Mouse (Mus musculus): Measurements from ENCODE around the gene Ccdc34.
"Not testable (repeated sequence)": the region's sequence is repeated elsewhere in the genome, so short reads cannot be mapped to it uniquely, and the experiment has no call there.

The Ccdc34 gene

DNA sequence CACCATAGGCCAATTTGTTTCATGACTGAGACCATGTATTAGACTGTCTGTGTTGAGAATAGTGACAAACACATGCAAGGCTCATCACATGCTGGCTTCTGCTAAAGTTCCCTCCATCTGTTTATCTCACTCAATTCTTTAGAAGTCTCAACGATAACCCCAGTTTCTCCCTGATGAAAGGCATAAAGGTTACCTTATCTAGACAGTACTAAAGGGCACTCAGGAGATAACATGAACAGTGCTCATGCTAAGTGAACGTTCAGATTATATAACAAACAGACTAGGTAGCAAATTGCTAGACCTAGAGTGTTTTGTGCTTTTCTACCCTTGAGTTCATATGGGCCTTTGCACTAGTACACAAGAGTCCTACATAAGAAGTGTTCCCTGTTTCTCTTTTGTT lies 59.6 kb downstream of the Ccdc34 start:
- DNase-seq (ENCODE audit: low read depth, low spot score), result no peak

DNA sequence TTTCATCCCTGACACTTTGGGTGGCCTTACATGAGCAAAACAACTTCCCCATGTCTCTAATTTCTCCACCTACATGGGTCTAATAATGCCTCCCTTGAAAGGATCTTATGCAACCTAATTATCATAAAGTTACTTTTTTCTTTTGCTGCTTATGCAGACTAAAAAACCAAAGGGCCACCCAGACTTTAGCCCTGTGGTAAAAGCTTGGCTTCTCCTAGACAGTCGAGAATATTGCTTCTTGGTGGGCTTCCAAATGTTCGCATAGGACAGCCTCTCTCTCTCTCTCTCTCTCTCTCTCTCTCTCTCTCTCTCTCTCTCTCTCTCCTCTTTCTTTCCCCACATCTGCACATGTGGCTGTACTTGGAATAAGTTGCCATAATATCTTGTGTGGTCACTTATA lies 60.0 kb downstream of the Ccdc34 start:
- no peak for DNase-seq (ENCODE audit: low read depth, low spot score)

DNA sequence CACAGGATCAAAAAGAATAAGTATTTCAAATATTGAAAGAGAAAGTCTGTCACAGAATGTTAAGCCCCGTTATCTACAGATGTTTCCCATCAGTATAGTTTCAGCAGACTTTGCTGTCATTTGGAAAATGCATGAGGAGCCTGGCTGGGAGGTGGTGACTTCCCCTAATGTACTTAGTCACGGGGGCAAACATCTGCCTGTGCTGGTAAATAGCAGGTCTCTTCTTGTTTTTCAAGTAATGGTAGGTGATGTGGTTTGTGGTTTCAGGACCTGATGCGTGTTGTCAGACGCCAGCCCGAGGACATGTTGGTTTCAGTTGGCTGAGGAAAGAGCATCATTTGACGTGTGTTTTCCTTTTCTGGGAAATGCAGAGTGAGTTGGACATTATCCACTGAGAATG lies 62.9 kb downstream of the Ccdc34 start:
- no peak for DNase-seq (ENCODE audit: low read depth, low spot score)

DNA sequence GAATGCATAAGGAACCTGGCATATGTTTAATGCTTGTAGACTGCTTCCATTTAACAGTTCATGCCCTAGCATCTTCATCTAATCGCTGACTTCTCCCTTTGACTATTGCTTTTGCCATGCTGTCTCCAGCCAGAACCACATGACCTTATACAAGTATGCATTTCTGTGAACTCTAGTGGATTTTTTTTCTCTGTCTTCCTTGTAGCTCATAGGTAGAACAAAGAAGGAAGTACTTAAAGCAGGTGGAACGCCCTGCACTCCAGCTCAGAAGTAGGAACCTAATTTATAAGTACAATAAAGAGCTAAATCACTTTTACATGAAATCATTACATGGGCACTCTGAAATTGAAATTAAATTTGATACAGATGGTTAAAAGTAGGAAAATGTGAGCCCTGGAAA lies 65.4 kb downstream of the Ccdc34 start:
- DNase-seq (ENCODE audit: low read depth, low spot score), result no peak

DNA sequence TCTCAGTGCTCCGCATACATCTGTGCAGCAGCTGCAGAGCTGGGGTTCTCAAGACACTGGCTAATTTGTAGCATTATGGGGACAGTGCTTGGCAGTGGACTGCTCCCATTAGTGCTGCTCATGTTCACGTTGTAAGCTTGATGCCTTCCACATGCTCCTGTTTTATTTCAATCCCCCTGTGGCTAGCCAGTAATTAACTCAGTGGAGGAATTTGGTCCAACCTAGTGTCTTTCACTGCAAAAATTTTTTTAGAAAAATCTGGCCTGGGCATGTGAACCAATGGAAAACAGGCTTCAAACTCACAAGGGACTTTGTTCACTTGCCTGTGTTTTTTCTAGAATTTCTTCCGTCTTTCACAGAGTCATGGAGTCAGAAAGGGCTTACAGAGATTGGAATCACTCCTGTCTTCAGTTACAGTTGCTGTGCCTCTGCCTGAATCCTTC lies 68.1 kb downstream of the Ccdc34 start:
- DNase-seq (ENCODE audit: low read depth, low spot score), result no peak

DNA sequence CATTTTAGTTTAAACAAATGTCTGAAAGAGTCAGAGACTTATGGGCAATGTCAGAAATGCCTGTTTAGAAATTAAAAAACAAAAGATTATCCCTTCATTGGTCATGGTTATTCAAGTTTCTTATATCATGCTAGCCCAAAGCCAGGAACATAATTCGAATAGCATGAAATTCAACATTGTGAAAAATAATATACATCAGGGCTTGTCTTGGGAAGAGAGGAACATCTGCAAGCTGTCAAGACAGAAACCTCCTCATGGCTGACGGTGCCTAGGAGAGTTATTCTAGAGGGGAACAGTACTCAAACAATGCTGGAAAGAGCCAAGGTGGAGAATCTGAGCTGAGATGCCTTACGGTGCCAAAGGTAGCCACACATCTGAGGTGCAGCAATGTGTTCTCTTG lies 96.5 kb downstream of the Ccdc34 start:
- no peak for DNase-seq (ENCODE audit: low read depth, low spot score)

DNA sequence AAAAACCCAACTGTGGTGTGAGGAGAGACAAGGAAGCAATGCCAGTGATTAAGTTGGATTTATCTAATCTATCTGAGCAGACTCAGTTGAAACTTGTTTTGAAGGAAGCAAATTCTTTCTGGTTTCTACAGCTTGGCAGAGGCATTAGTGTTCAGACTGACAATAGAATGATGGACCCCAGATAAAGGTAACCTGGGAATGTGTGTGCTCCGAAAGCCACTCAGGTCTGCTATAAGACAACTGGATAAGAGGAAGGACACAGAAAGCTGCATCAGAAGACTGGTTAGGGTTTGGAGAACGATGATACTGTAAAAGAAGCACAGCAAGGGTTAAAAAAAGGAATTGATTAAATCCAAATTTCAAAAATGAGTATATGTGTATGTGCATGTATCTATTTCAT lies 111.8 kb downstream of the Ccdc34 start:
- DNase-seq (ENCODE audit: low read depth, low spot score), result no peak

DNA sequence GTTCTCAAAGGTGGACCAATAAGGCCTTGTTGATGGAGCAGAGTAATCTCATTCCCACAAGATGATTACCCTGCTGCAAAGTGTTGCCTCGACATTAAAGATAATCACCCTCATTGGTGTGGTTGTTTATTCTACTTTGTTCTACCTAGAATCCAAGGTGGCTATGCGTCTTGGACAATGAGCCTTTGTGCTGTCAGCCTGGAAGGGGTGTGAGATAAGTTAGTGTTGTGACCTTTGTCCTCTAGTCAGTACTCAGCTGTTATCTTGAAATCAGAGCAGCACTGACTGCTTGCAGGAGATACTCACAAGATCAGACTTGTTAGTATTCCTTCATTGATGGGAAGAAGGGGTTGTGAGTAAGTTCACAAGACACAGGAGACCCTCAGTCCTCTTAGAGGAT lies 114.0 kb downstream of the Ccdc34 start:
- no peak for DNase-seq (ENCODE audit: low read depth, low spot score)

DNA sequence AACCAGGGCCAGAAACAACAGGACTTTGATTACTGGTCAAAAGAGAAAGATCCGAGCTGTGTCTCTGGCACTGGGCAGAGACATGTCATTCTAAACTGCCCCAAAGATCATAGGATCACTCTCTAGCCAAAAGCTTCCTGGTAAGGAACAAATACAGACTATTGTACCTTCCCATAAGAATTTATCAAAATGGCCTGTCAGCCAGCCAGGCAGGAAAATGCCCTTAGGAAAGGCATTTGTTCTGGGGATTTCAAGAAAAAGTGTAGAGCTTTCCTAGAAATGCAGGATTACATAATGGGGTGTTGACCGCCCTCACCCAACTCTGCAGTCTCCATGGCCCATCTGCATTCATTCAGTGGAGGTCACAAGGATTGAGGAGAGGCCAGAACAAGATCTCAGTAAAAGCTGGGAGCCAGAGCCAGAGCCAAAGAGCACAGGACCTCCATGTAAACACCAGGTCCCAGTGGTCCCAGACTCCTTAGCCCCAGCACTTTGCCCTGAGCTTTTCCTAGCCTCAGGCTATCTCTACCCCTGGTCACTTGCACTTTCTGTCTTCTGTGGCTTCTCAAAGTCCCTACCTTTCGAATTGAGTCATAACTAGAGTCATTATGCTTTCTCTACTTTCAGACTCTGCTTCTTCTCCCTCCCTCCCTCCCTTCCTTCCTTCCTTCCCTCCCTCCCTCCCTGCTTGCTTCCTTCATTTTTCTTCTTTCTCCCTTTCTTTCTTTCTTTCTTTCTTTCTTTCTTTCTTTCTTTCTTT lies 115.9 kb downstream of the Ccdc34 start:
- DNase-seq (ENCODE audit: low read depth, low spot score), result no peak

DNA sequence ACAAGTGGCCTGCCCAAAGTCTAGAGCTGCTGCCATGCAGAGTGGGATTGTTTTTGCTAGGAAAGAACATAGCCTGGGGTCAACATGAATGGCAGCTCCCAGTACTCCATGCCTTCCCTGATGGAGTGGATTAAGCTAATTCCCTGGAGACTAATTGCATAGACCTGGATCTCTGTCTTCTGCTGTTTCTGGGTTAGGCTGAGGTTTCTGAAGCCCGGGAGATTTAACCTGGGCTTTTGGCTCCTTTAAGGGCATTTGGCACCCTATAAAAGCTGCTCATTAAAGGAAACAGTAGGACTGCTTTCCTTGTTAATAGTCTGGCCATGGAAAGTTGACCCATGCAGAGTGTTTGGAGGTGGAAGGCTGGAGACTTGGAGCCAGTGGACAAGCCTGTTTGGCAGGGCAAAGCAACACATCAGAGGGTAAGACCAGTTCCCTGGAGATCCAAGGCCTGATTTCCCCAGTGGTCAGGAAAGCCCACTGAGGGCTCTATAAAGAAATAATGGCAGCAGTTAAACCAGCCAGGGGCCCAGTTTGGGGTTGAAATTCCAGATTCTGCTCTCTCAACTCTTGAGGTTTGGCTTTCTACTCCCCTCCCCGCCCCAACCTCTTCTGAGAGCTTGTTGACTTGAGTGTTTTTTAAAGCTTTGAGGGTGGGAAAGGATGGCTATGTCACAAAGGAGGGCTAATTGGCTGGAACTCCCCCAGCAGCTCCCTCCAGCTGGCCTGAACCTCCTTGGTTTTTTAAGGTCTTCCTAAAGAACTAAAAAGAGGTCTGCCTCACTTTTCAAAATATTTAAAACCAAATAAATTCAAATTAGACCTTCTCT lies 117.4 kb downstream of the Ccdc34 start:
- DNase-seq (ENCODE audit: low read depth, low spot score), result peak; percentile 8

DNA sequence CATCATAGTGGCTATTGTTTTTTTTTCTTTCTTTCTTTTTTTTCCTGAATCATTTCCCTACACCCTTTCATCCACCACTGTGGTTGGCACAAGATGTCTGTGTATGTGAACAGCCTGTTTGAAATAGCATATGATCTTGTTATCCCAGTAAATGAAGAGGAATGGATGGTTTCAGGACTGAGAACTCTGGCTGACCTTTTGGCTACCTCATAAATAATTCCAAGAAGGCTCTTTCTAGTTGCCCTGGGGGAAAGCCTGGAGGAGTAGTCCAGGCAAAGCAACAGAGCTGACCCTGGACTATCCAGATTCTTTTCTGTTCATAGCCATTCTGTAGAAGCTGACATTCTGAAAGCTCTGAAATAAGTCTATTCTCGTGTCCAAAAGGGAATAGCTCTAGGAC lies 119.7 kb downstream of the Ccdc34 start:
- DNase-seq (ENCODE audit: low read depth, low spot score), result no peak

DNA sequence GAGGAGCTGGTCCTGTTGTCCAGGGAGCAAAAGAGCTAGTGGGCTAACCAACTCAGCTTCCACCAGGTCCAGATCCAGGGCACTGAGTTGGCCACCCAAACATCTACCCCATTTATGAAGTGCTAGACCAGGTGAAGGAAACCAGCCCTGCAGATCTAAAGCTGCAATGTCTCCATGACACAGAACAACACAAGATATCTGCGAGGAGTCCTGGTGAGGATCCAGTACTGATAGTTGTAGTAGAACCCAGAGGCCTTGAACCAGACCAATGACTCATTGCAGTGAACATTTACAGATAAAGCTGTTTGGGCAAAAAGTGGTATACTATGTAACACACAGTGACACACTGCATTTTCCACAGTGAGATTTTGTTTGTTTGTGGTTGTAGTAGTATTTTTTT lies 120.5 kb downstream of the Ccdc34 start:
- DNase-seq (ENCODE audit: low read depth, low spot score), result no peak

DNA sequence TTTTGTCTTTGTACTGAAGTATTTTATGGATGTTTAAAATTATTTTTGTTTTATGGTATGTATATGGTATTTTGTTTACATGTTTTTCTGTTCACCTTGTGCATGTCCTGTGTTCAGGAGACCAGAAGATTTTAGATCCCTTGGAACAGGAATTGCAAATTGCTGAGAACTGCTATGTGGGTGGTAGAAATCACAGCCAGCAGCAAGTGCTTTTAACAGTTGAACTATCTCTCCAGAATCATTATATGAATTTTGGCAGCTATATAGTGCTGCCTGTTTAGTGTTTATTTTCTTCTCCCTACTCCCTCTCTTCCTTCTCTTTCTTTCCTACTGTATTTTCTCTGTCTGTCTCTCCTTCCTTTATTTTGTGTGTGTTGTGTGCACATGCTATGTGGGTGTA lies 130.4 kb downstream of the Ccdc34 start:
- not testable (repeated sequence) for DNase-seq (ENCODE audit: low read depth, low spot score)

DNA sequence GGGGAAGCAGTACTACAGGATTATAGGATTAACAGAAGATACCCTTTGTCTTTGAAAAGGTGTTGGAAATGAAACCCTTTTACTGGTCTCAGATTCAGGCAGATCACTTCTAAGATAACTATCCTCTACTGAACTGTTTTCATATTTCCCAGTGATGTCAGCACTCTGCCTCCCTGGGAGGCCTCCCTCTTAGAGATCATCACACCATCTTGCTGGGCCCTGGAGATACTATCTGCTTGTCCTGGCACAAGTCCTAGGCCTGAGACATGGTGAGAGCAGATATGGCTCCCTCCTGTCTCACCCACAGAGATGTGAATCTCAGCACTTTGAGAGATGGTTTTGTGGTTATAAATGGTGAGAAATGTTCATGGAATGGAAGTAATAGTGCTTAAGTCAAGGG lies 131.6 kb downstream of the Ccdc34 start:
- no peak for DNase-seq (ENCODE audit: low read depth, low spot score)

DNA sequence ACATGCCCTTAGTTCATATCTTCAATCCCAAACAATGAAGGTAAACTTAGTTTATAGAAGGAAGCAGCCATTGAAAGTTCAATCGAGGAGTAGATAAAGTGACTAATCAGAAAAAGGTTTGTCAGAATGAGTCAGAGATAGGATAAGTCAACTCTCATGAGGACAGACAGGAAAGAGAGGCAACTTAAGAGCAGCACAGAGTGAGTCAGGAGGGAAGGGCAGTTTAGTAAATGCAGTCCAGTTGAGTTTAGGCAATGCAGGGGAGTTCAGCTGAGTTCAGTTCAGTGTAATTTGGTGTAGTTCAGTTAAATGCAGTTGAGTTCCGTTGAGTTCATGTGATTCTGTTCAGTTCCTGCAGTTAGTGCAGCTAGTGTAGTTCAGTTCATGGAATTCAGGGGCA lies 138.7 kb downstream of the Ccdc34 start:
- no peak for DNase-seq (ENCODE audit: low read depth, low spot score)

DNA sequence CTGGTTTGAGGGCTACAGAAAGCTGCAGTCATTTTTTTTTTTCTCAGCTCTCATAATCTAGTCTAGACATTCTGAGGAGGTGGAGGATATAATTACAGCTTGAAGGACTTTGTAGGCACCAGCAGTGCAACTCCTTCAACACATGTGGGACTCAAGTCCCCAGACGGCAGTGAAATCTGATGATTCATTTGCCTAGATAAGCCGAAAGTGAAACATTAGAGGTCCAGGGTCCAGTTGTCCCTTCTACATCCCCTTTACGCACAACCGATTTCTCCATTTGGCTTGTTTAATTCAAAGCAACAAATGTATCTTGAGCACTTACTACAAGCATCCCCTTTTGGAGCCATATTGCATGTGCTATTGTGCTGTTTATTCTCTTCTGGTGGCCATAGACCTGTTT lies 147.4 kb downstream of the Ccdc34 start:
- DNase-seq (ENCODE audit: low read depth, low spot score), result no peak

DNA sequence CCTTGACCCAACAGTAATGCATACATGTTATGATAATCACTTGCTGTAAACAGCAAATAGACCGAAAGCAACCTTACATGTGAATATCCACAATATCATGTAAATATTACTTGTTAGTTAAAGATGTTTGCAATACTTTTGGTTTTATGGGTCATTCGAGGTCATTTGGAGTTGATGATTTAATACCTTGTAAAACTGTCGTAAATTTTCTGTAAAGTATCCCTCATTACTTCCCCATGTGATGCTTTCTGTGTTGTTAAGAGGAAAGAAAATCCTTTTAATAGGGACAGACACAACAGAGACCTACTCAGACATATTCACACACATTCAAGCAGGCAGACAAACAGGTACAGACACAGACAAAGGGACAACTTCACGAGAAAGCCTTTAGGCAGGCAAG lies 150.1 kb downstream of the Ccdc34 start:
- DNase-seq (ENCODE audit: low read depth, low spot score), result no peak

DNA sequence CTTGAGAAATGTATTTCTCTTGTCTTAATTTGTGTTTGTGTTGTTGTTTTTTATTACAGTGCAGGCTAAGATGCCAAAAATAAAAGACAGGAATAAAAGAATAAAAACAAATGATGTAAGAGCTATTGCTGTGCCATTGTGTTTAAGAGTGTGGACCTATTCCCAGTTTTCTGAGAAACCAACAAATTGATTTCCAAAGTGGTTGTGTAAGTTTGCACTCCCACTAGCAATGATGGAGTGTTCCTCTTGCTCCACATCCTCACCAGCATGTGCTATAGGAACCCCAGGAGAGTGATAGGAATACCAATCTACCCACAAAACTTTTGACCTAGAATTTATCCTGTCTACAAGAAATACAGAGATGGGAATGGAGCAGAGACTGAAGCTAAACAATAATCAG lies 150.7 kb downstream of the Ccdc34 start:
- no peak for DNase-seq (ENCODE audit: low read depth, low spot score)

DNA sequence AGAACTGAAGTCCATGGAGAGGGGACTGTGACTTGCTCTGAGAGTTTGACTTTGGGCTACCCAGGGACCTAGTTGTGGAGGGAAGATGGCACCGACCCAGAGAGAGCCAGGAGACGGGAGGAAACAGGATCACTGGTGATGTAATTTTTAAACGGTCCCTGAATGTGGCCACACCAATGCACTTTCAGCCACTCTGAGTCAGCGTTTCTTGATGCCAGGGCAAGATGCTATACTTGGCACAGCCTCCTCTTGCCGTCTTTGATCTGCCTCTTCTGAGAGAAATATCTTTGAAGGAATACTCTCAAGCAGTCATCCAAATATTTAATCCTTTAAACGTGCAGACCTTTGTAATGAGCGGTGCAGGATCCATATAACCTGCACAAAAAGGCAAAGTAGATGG lies 154.8 kb downstream of the Ccdc34 start:
- peak; percentile 42 for DNase-seq (ENCODE audit: low read depth, low spot score)

DNA sequence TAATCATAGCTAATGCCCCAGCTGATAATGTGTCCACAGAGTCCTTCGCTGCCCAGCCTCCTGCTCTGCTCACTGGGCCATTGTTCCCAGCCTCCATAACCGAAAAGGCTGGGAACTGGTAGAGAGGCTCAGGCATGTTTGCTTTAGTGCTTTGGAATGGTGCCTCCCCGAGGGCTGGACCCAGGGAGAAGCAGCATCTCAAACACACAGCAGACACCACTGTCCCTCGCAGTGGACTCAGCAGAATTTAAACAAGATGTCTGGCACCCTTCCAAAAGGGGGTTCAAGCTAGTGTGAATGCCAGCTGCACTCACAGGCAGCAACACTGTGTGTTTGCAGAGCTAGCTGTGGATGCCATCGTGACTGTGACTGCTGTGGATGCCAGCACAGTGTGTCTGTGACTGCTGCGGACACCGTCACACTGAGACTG lies 156.2 kb downstream of the Ccdc34 start:
- peak; percentile 31 for DNase-seq (ENCODE audit: low read depth, low spot score)

DNA sequence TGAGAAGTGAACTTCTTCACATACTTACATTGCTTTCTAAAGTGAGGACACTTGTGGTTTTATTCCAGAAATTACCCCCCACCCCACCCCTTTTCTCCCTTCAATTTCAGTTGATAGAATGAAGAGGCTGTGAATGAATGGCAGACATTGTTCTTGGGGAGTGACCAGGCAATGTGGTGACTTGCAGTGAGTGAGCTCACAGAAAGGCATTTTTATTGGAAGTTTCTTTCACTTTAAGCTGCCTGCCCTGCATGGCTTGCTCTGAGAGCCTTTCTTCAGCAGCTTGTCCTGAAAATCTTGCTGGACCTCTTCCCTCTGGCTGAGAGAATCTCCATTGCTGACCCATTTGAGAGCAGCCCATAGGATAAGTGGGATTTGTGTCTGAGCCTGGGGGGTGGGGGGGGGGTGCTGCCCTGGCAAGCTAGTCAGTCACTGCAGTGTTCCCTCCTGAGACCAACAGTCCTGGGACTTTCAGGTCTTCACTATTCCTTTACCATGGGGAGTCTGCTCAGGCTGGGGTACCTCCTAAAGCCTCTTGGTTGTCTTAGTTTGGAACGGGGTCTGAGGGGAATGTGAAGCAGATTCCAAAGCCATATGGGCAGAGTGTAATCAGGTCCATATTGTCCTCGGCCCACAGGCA lies 159.3 kb downstream of the Ccdc34 start:
- peak; percentile 42 for DNase-seq (ENCODE audit: low read depth, low spot score)

DNA sequence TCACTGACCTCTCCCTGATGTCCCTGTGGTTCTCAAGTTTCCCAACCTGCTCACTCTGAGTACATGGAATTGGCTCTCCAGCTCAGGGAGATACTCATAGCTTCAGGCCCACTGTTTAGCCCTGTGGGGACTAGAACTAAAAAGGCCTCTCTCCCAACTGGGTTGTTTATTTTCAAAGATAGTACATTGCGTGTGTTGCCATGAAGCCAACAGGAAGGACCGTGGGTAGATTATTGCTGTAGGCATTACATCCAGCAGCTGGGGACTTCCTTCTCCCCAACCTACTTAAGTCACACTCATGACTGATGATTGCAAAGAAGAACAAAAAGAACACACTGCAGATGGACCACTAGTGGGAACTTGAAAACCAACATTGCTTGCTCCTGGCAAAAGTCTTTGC lies 159.8 kb downstream of the Ccdc34 start:
- no peak for DNase-seq (ENCODE audit: low read depth, low spot score)

DNA sequence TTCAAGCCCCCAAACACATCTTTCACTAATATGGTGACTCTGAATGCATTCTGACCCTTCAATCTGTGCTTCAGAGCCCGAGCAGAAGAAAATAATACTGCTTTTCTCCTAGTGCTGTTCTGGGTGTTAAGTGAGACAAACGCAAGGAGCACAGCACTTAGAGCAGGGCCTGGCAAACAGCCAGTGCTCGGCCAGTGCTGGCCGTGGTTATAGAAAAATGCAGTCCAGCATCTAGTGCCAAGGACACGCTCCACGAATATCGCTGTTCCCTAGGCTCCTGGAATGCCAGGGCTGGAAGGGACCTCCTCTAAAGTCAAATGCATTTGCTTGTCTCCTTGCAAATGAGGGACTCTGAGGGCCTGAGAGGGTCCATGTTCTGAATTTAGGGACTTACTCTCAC lies 160.3 kb downstream of the Ccdc34 start:
- DNase-seq (ENCODE audit: low read depth, low spot score), result peak; percentile 71

Data from brain, adult 2 months (tissue).